Mouse (Mus musculus) splenic B cell, adult 2 months (primary cell): ENCODE data around the gene Asap2.
A peak's percentile ranks its signal among the peaks of the same experiment; 100 is the strongest.

Source experiments
- DNase-seq: peaks from one replicate; pipeline ENCODE4 v3.0.0-alpha.2; 2011; ENCODE audit warnings: low read depth, low spot score
- H3K27me3 ChIP-seq: 2 replicates; pipeline ENCODE4 v1.6.1; 2012; ENCODE audit warnings: mild to moderate bottlenecking, low read length, moderate library complexity, mixed read lengths; ENCODE audit not compliant: control insufficient read depth, poor library complexity, insufficient read depth, severe bottlenecking
- H3K36me3 ChIP-seq: 2 replicates; pipeline ENCODE4 v1.6.1; 2012; ENCODE audit warnings: mild to moderate bottlenecking, low read length, moderate library complexity, mixed read lengths; ENCODE audit not compliant: control insufficient read depth, poor library complexity, insufficient read depth, severe bottlenecking

Asap2 gene

GRCm38 (mm10) chr12:21268083-21268616, 277.9 kb downstream of the Asap2 start:
- H3K36me3 ChIP-seq: peaks cover 6% of the 10 kb centered on the region; the same call in 1 of the 2 replicates
- no peaks in the 10 kb centered on the region for H3K27me3 ChIP-seq
- DNase-seq: no peak

GRCm38 (mm10) chr12:21274446-21274845, 284.2 kb downstream of the Asap2 start:
- H3K36me3 ChIP-seq: peaks cover 8% of the 10 kb centered on the region; the same call in 1 of the 2 replicates
- no peak for DNase-seq
- no peaks in the 10 kb centered on the region for H3K27me3 ChIP-seq

GRCm38 (mm10) chr12:21277352-21277864, 287.1 kb downstream of the Asap2 start:
- Histone ChIP-seq H3K36me3 (peaks cover 3% of the 10 kb centered on the region; the same call in 1 of the 2 replicates), H3K27me3 (no peaks in the 10 kb centered on the region)
- DNase-seq: no peak

GRCm38 (mm10) chr12:21284761-21285441, 294.6 kb downstream of the Asap2 start, which contains the start of gene Cpsf3:
Gene Cpsf3, plus strand, starts transcription at chr12:21285391.
- DNase-seq: peak; percentile 60
- H3K36me3 ChIP-seq: no peaks in the 10 kb centered on the region
- no peaks in the 10 kb centered on the region for H3K27me3 ChIP-seq

GRCm38 (mm10) chr12:21285508-21286242, 295.4 kb downstream of the Asap2 start:
- H3K36me3 ChIP-seq: no peaks in the 10 kb centered on the region
- H3K27me3 ChIP-seq: no peaks in the 10 kb centered on the region
- no peak for DNase-seq

GRCm38 (mm10) chr12:21286243-21286622, 296.0 kb downstream of the Asap2 start, which contains the start of gene Itgb1bp1:
Gene Itgb1bp1, minus strand, starts transcription at chr12:21286284.
- DNase-seq: peak; percentile 97
- no peaks in the 10 kb centered on the region for H3K36me3 ChIP-seq
- H3K27me3 ChIP-seq: no peaks in the 10 kb centered on the region

- peak; percentile 74 for DNase-seq
- Histone ChIP-seq H3K36me3 (no peaks in the 10 kb centered on the region), H3K27me3 (no peaks in the 10 kb centered on the region)
These were observed 296.7 kb downstream of the Asap2 start for GRCm38 (mm10) chr12:21286712-21287650.

- H3K27me3 ChIP-seq: no peaks in the 10 kb centered on the region
- peaks cover 7% of the 10 kb centered on the region for H3K36me3 ChIP-seq
- DNase-seq: no peak
These were observed 298.6 kb downstream of the Asap2 start for GRCm38 (mm10) chr12:21288716-21289395.

GRCm38 (mm10) chr12:21289651-21290050, 299.4 kb downstream of the Asap2 start:
- peaks cover 7% of the 10 kb centered on the region for H3K36me3 ChIP-seq
- DNase-seq: no peak
- no peaks in the 10 kb centered on the region for H3K27me3 ChIP-seq

GRCm38 (mm10) chr12:21298856-21299255, 308.6 kb downstream of the Asap2 start:
- Histone ChIP-seq H3K27me3 (no peaks in the 10 kb centered on the region), H3K36me3 (peaks cover 22% of the 10 kb centered on the region)
- no peak for DNase-seq

- Histone ChIP-seq H3K27me3 (no peaks in the 10 kb centered on the region), H3K36me3 (peaks cover 16% of the 10 kb centered on the region)
- DNase-seq: no peak
These were observed 311.1 kb downstream of the Asap2 start for GRCm38 (mm10) chr12:21301324-21301723.

GRCm38 (mm10) chr12:21301932-21302331, 311.7 kb downstream of the Asap2 start:
- no peak for DNase-seq
- Histone ChIP-seq H3K36me3 (peaks cover 16% of the 10 kb centered on the region), H3K27me3 (no peaks in the 10 kb centered on the region)

GRCm38 (mm10) chr12:21302361-21302783, 312.1 kb downstream of the Asap2 start:
- Histone ChIP-seq H3K27me3 (no peaks in the 10 kb centered on the region), H3K36me3 (peaks cover 15% of the 10 kb centered on the region)
- DNase-seq: no peak

- no peaks in the 10 kb centered on the region for H3K27me3 ChIP-seq
- peaks cover 12% of the 10 kb centered on the region for H3K36me3 ChIP-seq
- DNase-seq: no peak
These were observed 315.5 kb downstream of the Asap2 start for GRCm38 (mm10) chr12:21305741-21306140.
